Mouse (Mus musculus) small intestine, adult 2 months (tissue): ENCODE measurements at regions not wholly inside any gene's neighbourhood (a gene's known extent, or its start where the extent isn't known, plus 50 kb on each side); places are given as distances from the start of the nearest gene placed in this dataset.

ENCODE experiments used
- CTCF ChIP-seq: fragments of 200-500 bp; IDR thresholded peaks from 2 replicates; pipeline ENCODE4 v1.5.1; 2012; ENCODE audit warnings: low read depth, mild to moderate bottlenecking, control low read depth, inconsistent platforms, low read length, moderate library complexity, mixed read lengths; ENCODE audit not compliant: insufficient replicate concordance, insufficient read length; ENCODE audit errors: extremely low read depth
- POLR2A ChIP-seq: fragments of 200-500 bp; IDR thresholded peaks from 2 replicates; pipeline ENCODE4 v1.6.1; 2012; ENCODE audit warnings: low read depth, mild to moderate bottlenecking, control low read depth, inconsistent platforms, low read length, moderate library complexity

GRCm38 (mm10) chr4:105972736-105973135 is 183.1 kb downstream of the Gm12728 start:
- TF ChIP-seq POLR2A: no peak
- TF ChIP-seq CTCF: no peak
